Mouse (Mus musculus): Measurements from ENCODE around the gene Sbsn.

Gene Sbsn

GRCm38 (mm10) chr7:30757001-30757400 is 5.7 kb downstream of the Sbsn start:
- no peak for DNase-seq (ENCODE audit: low spot score)

GRCm38 (mm10) chr7:30758853-30759252 is 7.6 kb downstream of the Sbsn start:
- DNase-seq (ENCODE audit: low spot score) = no peak

- DNase-seq (ENCODE audit: low spot score) = no peak
Observed at GRCm38 (mm10) chr7:30761769-30762352, 10.6 kb downstream of the Sbsn start.

GRCm38 (mm10) chr7:30763456-30763855 is 12.2 kb downstream of the Sbsn start, which contains the start of gene Dmkn:
Gene Dmkn, plus strand, starts transcription at chr7:30763756.
- DNase-seq (ENCODE audit: low spot score) = no peak

GRCm38 (mm10) chr7:30765173-30765572 is 13.9 kb downstream of the Sbsn start:
- no peak for DNase-seq (ENCODE audit: low spot score)

GRCm38 (mm10) chr7:30766408-30766807 is 15.1 kb downstream of the Sbsn start:
- DNase-seq (ENCODE audit: low spot score) = no peak

- DNase-seq (ENCODE audit: low spot score) = no peak
Observed at GRCm38 (mm10) chr7:30769236-30769635, 18.0 kb downstream of the Sbsn start.

GRCm38 (mm10) chr7:30776104-30776503 is 24.8 kb downstream of the Sbsn start:
- no peak for DNase-seq (ENCODE audit: low spot score)

GRCm38 (mm10) chr7:30777081-30777579 is 25.9 kb downstream of the Sbsn start:
- no peak for DNase-seq (ENCODE audit: low spot score)

- no peak for DNase-seq (ENCODE audit: low spot score)
Observed at GRCm38 (mm10) chr7:30777911-30778310, 26.6 kb downstream of the Sbsn start.

- DNase-seq (ENCODE audit: low spot score) = no peak
Observed at GRCm38 (mm10) chr7:30781792-30782191, 30.5 kb downstream of the Sbsn start.

- DNase-seq (ENCODE audit: low spot score) = no peak
Observed at GRCm38 (mm10) chr7:30782658-30783057, 31.4 kb downstream of the Sbsn start.

GRCm38 (mm10) chr7:30785154-30785553 is 33.9 kb downstream of the Sbsn start:
- no peak for DNase-seq (ENCODE audit: low spot score)

- no peak for DNase-seq (ENCODE audit: low spot score)
Observed at GRCm38 (mm10) chr7:30785721-30786546, 34.7 kb downstream of the Sbsn start.

GRCm38 (mm10) chr7:30787377-30788022 is 36.2 kb downstream of the Sbsn start, which contains the start of gene Krtdap:
Gene Krtdap, plus strand, starts transcription at chr7:30787896.
- DNase-seq (ENCODE audit: low spot score) = no peak

- no peak for DNase-seq (ENCODE audit: low spot score)
Observed at GRCm38 (mm10) chr7:30790141-30790540, 38.9 kb downstream of the Sbsn start.

- no peak for DNase-seq (ENCODE audit: low spot score)
Observed at GRCm38 (mm10) chr7:30791921-30792320, 40.6 kb downstream of the Sbsn start.

- DNase-seq (ENCODE audit: low spot score) = no peak
Observed at GRCm38 (mm10) chr7:30794921-30795320, 43.6 kb downstream of the Sbsn start.

GRCm38 (mm10) chr7:30796790-30797189 is 45.5 kb downstream of the Sbsn start:
- no peak for DNase-seq (ENCODE audit: low spot score)

GRCm38 (mm10) chr7:30800653-30801052 is 49.4 kb downstream of the Sbsn start:
- no peak for DNase-seq (ENCODE audit: low spot score)

- no peak for DNase-seq (ENCODE audit: low spot score)
Observed at GRCm38 (mm10) chr7:30803256-30803655, 52.0 kb downstream of the Sbsn start.

- no peak for DNase-seq (ENCODE audit: low spot score)
Observed at GRCm38 (mm10) chr7:30804026-30804715, 52.9 kb downstream of the Sbsn start.

All from left cerebral cortex, adult 11 months (tissue).